Mouse (Mus musculus): ENCODE results near the gene Parp16.

GRCm38 (mm10) chr9:65252026-65252425 lies 56.9 kb downstream of the Parp16 start:
- no peak for TF ChIP-seq POLR2A (IDR thresholded peaks at IDR 0.05; ENCODE audit: low read depth, low read length)
- TF ChIP-seq CTCF (IDR thresholded peaks at IDR 0.05; ENCODE audit: extremely low read depth, insufficient read length, insufficient replicate concordance, low read depth, low read length) = no peak

Data from small intestine, adult 2 months (tissue).